Mouse (Mus musculus) embryonic facial prominence, embryonic 13.5 days (tissue): ENCODE measurements around the gene St3gal2. TPM values are rescaled to one million over a fixed set of nuclear protein-coding genes. Genes with fewer than 3 reads are reported as not detected.
A peak's percentile ranks its signal among the peaks of the same experiment; 100 is the strongest.

Source experiments
- ATAC-seq: fragments of 200-750 bp; cut with Nextera tagmentation; 2 replicates; pipeline ENCODE4 v1.8.0; 2017; ENCODE audit warnings: low read depth; ENCODE audit not compliant: insufficient number of reproducible peaks, insufficient read depth, low FRiP score, low TSS enrichment
- H3K27ac ChIP-seq: fragments of 300-500 bp; sonication (generic); 2 replicates; pipeline ENCODE4 v1.5.1; 2015; ENCODE audit warnings: moderate library complexity, mild to moderate bottlenecking, inconsistent platforms
- H3K27me3 ChIP-seq: fragments of 300-500 bp; sonication (generic); 2 replicates; pipeline ENCODE4 v1.6.1; 2015; ENCODE audit warnings: mild to moderate bottlenecking, inconsistent platforms
- H3K36me3 ChIP-seq: fragments of 300-500 bp; sonication (generic); 2 replicates; pipeline ENCODE4 v1.6.1; 2015; ENCODE audit warnings: mild to moderate bottlenecking, inconsistent platforms
- H3K4me1 ChIP-seq: fragments of 300-500 bp; sonication (generic); 2 replicates; pipeline ENCODE4 v1.6.1; 2015; ENCODE audit warnings: inconsistent platforms
- H3K4me2 ChIP-seq: fragments of 300-500 bp; sonication (generic); 2 replicates; pipeline ENCODE4 v1.6.1; 2015; ENCODE audit warnings: moderate library complexity, mild to moderate bottlenecking, inconsistent platforms
- H3K4me3 ChIP-seq: fragments of 300-500 bp; sonication (generic); 2 replicates; pipeline ENCODE4 v1.5.1; 2015; ENCODE audit warnings: mild to moderate bottlenecking, inconsistent platforms
- H3K9ac ChIP-seq: fragments of 300-500 bp; sonication (generic); 2 replicates; pipeline ENCODE4 v1.6.1; 2015; ENCODE audit warnings: mild to moderate bottlenecking, inconsistent platforms
- H3K9me3 ChIP-seq: fragments of 300-500 bp; sonication (generic); 2 replicates; pipeline ENCODE4 v1.6.1; 2016; ENCODE audit warnings: inconsistent platforms
- WGBS: fragments of 180-500 bp; shearing (Covaris S2); methylation state at CpG from one replicate; pipeline ENCODE4 v1.1.7; 2015; ENCODE audit warnings: mixed read lengths; 5-methylcytosine and 5-hydroxymethylcytosine counted together
- polyA plus RNA-seq: library from polyadenylated mRNA; unstranded; fragments of >200 nt; fragmentation: Nextera tagmentation; extraction: Ambion mirVana; gene quantifications from 2 replicates; pipeline ENCODE4 v1.2.1, GENCODE M21; 2015

St3gal2 gene
- polyA plus RNA-seq, 1 experiment from 2014 or later = 35.7 TPM

DNA sequence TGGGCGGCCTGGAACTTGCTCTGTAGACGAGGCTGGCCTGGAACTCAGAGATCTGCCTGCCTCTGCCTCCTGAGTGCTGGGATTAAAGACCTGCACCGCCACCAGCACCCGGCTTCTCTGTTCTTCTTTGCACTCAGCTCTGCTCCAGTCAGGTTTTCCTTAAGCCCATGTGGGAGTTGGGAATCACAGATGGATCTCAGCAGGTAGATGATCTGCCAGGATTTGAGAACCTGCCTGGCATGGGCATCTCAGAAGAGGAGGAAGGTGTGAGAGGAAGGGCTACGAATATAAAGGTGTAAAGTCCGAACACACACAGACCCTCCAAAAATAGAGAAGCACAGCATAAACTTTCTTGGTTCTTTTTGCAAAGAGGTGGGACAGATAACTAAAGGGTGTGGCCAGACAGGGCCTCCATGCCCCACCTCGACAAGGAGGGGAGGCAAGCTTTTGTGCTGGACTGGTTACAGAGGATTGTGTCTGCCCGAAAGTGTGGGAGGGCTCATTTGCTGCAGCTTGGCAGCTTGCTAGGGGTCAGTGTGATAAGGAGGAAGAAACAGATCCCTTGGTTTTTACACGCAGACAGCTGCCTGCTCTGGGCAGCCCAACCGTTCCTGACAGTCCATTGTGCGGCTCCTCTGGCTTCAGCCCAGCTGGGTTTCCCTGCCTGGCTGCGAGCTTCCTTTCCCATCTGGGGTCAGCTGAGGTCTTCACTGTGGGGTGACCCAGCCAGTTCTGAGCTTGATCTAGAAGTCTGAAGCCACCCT is 11.6 kb downstream of the St3gal2 start:
- no peak for ATAC-seq
- Histone ChIP-seq H3K27me3 (no peaks in the 10 kb centered on the region), H3K36me3 (peaks cover 28% of the 10 kb centered on the region), H3K9ac (no peak overlapping the region), H3K4me1 (peaks cover 12% of the 10 kb centered on the region; the same call in 1 of the 2 replicates), H3K4me2 (no peak overlapping the region), H3K27ac (no peak overlapping the region), H3K4me3 (no peak overlapping the region), H3K9me3 (no peaks in the 10 kb centered on the region)
- 76% methylated on average over 12 of the region's 12 CpGs for WGBS

DNA sequence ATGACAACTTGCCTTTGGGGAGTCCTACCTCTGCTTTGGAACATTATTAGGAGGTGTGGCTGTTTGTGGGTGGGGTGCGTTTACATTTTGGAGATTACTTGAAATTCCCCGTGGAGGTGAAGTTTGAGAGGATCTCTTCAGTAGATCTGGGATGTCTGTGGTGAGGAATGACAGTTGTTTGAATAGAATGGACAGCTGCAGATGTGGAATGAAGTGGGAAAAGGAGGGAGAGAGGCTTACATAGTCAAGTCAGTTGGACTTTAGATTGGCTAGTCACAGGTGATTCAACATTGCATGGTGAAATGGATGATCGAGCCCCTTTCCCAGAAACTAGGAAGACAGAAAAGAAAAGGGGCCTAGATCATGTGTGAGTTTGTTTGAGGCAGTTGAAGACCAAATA is 12.7 kb downstream of the St3gal2 start:
- Histone ChIP-seq H3K4me1 (peaks cover 6% of the 10 kb centered on the region; the same call in 1 of the 2 replicates), H3K9ac (no peak overlapping the region), H3K27me3 (no peaks in the 10 kb centered on the region), H3K4me2 (no peak overlapping the region), H3K9me3 (no peaks in the 10 kb centered on the region), H3K27ac (no peak overlapping the region), H3K4me3 (no peak overlapping the region), H3K36me3 (peaks cover 25% of the 10 kb centered on the region)
- 83% methylated on average over 3 of the region's 3 CpGs for WGBS
- ATAC-seq = no peak

DNA sequence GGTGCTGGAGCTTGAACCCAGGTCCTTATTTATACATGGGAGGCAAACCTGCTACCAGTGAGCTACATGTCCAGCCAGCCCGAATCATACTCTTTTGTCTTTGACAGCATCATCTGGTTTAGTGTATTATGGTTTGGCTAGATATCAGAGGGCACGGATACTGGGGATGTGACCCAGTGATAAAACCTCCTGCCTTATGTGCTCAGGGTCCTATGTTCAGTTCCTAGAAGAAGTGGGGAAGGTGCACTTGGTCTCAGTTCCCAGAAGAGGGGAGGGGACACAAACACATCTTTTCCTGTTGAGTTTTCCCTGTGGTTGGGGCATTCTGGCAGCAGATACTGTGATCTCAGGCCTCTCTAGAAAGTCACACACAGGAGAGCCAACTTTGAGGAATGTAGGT is 13.6 kb downstream of the St3gal2 start:
- 89% methylated on average over 2 of the region's 2 CpGs for WGBS
- H3K4me2 ChIP-seq = no peak overlapping the region
- peaks cover 6% of the 10 kb centered on the region for H3K4me1 ChIP-seq
- no peak overlapping the region for H3K27ac ChIP-seq
- no peak overlapping the region for H3K4me3 ChIP-seq
- no peak for ATAC-seq
- H3K36me3 ChIP-seq = peaks cover 25% of the 10 kb centered on the region
- no peak overlapping the region for H3K9ac ChIP-seq
- H3K27me3 ChIP-seq = no peaks in the 10 kb centered on the region
- H3K9me3 ChIP-seq = no peaks in the 10 kb centered on the region

DNA sequence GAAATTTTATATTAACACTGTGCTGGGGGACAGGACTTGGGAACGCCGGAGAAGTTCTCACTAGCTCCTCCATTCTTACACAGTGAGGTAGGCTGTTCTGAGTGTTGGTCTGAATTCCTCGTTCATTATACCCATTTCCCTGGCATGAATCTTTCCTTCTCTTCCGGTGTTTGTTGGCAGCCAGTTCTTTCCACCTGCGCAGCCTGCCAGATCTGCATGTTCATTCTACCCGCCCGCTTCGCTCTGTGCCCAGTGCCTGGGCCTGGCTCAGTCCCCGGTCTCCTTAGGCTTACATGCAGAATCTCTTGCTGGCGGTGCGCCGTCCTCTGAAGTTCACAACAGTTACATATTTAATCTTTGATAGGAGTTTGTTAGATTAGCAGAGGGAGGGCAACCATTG is 16.5 kb downstream of the St3gal2 start:
- no peak overlapping the region for H3K4me3 ChIP-seq
- no peak overlapping the region for H3K27ac ChIP-seq
- ATAC-seq = no peak
- H3K27me3 ChIP-seq = no peaks in the 10 kb centered on the region
- no peak overlapping the region for H3K9ac ChIP-seq
- peaks cover 19% of the 10 kb centered on the region for H3K36me3 ChIP-seq
- H3K4me2 ChIP-seq = no peak overlapping the region
- 93% methylated on average over 12 of the region's 12 CpGs for WGBS
- H3K9me3 ChIP-seq = no peaks in the 10 kb centered on the region
- peaks cover 16% of the 10 kb centered on the region for H3K4me1 ChIP-seq

DNA sequence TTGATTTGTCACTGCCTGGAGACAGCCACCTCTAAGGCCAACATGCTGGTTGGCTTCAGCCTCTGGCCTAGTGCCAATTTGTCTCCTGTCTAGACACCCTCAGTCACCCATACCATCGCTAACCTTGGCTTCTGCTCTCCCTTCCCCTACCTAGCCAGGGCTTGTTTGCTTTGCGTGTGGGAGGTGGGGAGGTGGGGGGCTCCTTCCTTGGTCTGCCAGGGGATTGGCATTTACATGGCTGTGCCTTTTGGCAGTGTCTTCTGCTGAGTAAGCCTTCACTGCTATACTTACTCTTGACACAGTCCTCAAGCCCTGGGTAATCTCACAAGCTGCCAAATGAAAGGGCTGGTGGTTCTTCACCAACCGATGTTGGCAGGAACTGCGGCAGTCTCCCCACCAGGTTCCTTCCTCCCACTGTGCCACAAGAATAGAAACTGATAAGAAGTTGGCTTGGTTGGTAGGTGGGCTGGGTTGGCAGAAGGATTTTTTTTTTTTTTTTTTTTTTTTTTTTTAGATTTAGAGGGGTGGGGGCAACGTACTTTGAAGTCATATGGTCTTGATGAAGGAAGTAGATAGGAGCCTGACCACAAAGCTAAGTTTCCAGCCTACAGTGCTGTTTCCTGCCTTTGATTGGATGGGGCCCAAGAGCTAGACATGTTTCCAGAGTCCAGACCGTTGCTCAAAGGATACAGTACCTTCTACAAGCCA is 19.3 kb downstream of the St3gal2 start:
- H3K27ac ChIP-seq = peak overlapping the region; percentile 63
- 55% methylated on average over 6 of the region's 6 CpGs for WGBS
- no peak overlapping the region for H3K4me3 ChIP-seq
- no peak for ATAC-seq
- H3K9ac ChIP-seq = no peak overlapping the region
- no peaks in the 10 kb centered on the region for H3K9me3 ChIP-seq
- H3K36me3 ChIP-seq = peaks cover 10% of the 10 kb centered on the region; the same call in 1 of the 2 replicates
- H3K27me3 ChIP-seq = no peaks in the 10 kb centered on the region
- H3K4me1 ChIP-seq = peaks cover 26% of the 10 kb centered on the region
- H3K4me2 ChIP-seq = no peak overlapping the region

DNA sequence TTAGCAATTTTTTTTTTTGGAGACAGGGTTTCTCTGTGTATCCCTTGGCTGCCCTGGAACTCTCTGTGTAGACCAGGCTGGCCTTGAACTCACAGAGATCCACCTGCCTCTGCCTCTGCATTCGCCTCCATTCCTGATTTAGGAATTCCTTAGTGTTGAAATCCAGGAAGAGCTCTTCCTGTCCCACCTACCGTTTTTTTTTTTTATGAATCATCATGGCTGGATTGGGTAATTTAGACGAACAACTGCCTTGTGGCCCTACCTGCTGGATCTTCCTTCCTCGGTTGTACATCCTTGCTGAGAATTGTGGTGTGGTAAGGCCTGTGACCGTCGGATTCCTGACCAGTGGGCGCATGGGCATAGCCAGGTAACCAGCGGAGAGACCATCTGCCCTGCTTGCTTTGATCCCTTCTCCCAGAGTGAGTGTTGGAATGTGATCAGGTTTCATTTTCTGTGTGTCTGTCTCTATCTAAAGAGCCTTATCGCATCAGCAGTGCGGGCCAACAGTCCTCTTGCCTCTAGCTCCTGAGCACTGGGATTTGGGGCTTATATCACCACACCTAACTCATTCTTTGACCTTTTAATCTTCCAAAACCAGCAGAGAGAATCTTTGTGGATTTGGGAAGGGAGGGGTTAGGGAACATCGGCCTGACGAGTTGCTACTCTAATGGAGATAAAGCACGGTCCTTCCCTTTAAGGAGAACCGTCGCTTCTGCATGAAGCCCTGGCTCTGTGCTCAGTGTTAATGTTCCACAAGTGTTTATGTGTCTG is 21.1 kb downstream of the St3gal2 start:
- H3K27me3 ChIP-seq = no peaks in the 10 kb centered on the region
- H3K4me1 ChIP-seq = peaks cover 28% of the 10 kb centered on the region
- H3K4me3 ChIP-seq = no peak overlapping the region
- ATAC-seq = no peak
- peak overlapping the region; percentile 48 for H3K27ac ChIP-seq
- H3K4me2 ChIP-seq = peak overlapping the region; percentile 2; the same call in 1 of the 2 replicates
- H3K9me3 ChIP-seq = no peaks in the 10 kb centered on the region
- peaks cover 6% of the 10 kb centered on the region; the same call in 1 of the 2 replicates for H3K36me3 ChIP-seq
- 88% methylated on average over 15 of the region's 15 CpGs for WGBS
- H3K9ac ChIP-seq = no peak overlapping the region

DNA sequence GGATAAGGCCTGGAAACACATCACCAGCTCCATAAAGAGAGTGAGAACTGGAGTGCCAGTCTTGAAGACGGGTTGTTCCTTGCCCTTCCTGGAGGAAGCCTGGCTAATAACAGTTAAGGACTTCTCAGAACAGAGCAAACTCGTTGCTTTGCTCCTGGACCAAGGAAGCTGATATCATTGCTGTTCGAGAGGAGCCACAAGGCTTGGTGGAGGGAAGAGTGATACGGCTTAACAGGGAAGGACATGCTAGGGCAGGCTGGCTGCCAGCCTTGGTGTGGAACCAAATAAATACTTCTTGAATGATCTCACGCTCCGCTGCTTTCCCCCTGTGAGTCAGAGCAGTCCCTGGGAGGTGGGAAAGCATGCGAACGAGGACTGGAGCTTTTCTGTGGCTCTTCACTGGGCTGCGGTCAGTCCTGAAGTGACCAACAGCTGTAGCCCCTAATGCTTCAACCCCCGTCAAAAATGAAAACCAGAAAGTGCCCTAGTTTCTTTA is 21.8 kb downstream of the St3gal2 start:
- Histone ChIP-seq H3K9me3 (no peaks in the 10 kb centered on the region), H3K36me3 (peaks cover 6% of the 10 kb centered on the region; the same call in 1 of the 2 replicates)
- no peak for ATAC-seq

DNA sequence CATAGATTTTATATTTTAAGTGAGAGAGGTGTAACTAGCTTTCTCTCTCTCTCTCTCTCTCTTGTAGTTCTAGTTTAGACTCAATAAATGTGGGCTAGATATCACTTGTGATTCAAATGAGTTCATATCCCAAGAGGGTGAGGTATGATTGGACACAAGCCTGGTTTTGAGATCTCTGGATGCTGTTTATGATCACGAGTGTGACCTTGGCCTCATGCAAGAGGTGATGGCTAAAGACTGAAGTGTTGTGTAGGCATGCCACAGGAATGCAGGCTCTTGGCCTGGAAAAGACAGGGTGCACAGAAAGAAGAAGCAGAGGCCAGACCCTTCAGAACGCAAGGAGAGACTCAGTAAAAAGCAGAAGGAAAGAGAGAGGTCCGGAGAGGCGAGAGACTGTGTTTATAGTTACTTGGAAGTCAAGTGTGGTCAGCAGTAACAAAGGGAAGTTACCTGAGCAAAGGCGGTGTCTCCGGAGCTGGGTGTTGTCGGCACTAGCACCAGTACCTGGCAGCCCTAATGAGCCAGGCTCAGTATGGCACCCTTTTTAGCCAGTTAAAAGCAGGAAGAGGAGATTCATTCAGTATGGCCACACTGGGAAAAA is 24.7 kb downstream of the St3gal2 start:
- H3K27ac ChIP-seq = no peak overlapping the region
- no peak overlapping the region for H3K4me2 ChIP-seq
- 89% methylated on average over 7 of the region's 7 CpGs for WGBS
- no peak for ATAC-seq
- H3K36me3 ChIP-seq = peaks cover 18% of the 10 kb centered on the region; the same call in 1 of the 2 replicates
- no peak overlapping the region for H3K4me3 ChIP-seq
- no peaks in the 10 kb centered on the region for H3K27me3 ChIP-seq
- H3K9ac ChIP-seq = no peak overlapping the region
- no peaks in the 10 kb centered on the region for H3K9me3 ChIP-seq
- peaks cover 19% of the 10 kb centered on the region; the same call in 1 of the 2 replicates for H3K4me1 ChIP-seq

More for the DNA sequence above, 21.8 kb downstream of the St3gal2 start:
- H3K27ac ChIP-seq = peak overlapping the region; percentile 48; the same call in 1 of the 2 replicates
- WGBS = 70% methylated on average over 10 of the region's 10 CpGs
- no peak overlapping the region for H3K9ac ChIP-seq
- no peaks in the 10 kb centered on the region for H3K27me3 ChIP-seq
- peaks cover 31% of the 10 kb centered on the region for H3K4me1 ChIP-seq
- no peak overlapping the region for H3K4me3 ChIP-seq
- peak overlapping the region; percentile 2; the same call in 1 of the 2 replicates for H3K4me2 ChIP-seq

DNA sequence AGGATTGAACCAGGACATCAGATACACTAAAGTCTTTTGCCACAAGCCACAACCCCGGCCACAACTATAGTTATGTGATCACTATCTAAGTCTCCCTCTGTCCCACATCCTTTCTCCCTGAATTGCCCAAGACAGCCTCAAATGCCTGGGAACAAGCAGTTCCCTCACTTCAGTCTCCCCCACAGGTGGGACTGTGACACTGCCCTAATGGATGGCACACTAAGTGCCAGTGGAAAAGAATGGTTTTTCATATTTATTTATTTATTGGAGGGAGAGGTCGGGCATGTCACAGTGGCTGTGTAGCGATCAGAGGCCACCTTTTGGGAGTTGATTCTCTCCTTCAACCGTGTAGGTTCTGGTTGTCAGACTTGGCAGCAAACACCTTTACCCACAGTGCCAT is 26.0 kb downstream of the St3gal2 start:
- H3K27ac ChIP-seq = no peak overlapping the region
- H3K4me2 ChIP-seq = no peak overlapping the region
- H3K9me3 ChIP-seq = no peaks in the 10 kb centered on the region
- no peak for ATAC-seq
- 80% methylated on average over 4 of the region's 4 CpGs for WGBS
- no peak overlapping the region for H3K4me3 ChIP-seq
- H3K4me1 ChIP-seq = peaks cover 25% of the 10 kb centered on the region; the same call in 1 of the 2 replicates
- no peak overlapping the region for H3K9ac ChIP-seq
- H3K36me3 ChIP-seq = peaks cover 18% of the 10 kb centered on the region; the same call in 1 of the 2 replicates
- no peaks in the 10 kb centered on the region for H3K27me3 ChIP-seq

DNA sequence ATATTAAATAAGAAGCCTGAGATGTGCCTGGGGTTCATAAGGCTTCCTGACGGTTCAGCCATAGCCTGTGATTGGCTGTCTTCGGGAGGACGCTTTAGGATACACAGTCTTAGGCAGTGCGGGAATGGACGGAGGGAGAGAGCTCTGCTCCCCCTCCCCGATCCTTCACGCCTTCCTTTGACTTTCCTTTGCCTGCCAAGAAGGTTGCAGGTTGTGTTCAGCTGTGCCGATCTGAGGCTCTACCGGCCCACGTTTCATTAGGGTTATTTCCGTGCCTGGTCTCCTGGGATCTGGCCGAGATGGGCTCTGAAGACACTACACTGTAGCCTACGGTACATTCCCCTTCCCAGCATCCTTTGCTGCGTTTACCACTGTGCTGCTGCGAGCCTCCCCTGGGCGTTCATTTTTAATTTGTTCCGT is 30.4 kb downstream of the St3gal2 start:
- H3K9ac ChIP-seq = no peak overlapping the region
- no peak overlapping the region for H3K4me2 ChIP-seq
- H3K27me3 ChIP-seq = no peaks in the 10 kb centered on the region
- peaks cover 12% of the 10 kb centered on the region; the same call in 1 of the 2 replicates for H3K4me1 ChIP-seq
- WGBS = 79% methylated on average over 17 of the region's 17 CpGs
- no peak for ATAC-seq
- H3K9me3 ChIP-seq = no peaks in the 10 kb centered on the region
- H3K27ac ChIP-seq = no peak overlapping the region
- H3K36me3 ChIP-seq = peaks cover 24% of the 10 kb centered on the region
- H3K4me3 ChIP-seq = no peak overlapping the region

DNA sequence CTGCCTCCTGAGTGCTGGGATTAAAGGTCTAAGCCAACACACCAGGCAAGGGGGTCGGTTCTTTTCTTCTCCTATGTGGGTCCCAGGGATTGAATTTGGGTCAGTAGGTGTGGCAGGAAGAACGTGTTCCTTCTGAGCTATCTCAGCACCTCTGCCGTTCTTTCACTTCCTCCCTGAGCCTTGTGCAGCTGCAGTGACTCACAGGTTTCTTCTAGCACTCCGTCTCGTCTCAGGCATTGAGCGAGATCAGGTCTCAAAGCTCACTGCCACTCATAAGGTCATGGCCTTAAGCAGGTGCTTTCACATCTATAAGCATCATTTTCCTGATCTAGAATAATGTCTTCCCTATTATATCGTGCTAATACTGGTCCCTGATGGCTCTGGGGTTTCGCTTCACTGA is 35.1 kb downstream of the St3gal2 start:
- H3K4me2 ChIP-seq = no peak overlapping the region
- H3K4me1 ChIP-seq = peaks cover 9% of the 10 kb centered on the region; the same call in 1 of the 2 replicates
- H3K27me3 ChIP-seq = no peaks in the 10 kb centered on the region
- 69% methylated on average over 8 of the region's 8 CpGs for WGBS
- no peak overlapping the region for H3K9ac ChIP-seq
- peaks cover 43% of the 10 kb centered on the region for H3K36me3 ChIP-seq
- no peak overlapping the region for H3K4me3 ChIP-seq
- no peaks in the 10 kb centered on the region for H3K9me3 ChIP-seq
- H3K27ac ChIP-seq = no peak overlapping the region
- ATAC-seq = no peak
